Mouse (Mus musculus): ENCODE results near the gene Cyfip1.
"Not testable (repeated sequence)": the region's sequence is repeated elsewhere in the genome, so short reads cannot be mapped to it uniquely, and the experiment has no call there.

The Cyfip1 gene

DNA sequence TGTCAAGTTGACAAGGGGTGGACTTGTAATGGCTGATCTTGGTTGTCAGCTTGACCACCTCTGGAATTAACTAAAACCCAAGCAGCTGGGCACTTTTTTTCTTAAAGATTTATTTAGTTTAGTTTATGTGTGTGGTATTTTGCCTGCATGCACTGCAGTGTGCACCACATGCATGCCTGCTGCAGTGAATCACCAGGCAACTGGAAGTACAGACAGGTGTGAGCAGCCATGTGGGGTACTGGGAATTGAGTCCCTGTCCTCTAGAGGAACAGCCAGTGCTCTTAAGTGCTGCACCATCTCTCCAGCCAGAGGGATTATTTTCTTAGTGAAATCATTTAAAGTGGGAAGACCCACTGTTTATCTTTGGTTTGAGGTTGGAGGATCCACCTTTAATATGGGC, 23.5 kb downstream of the Cyfip1 start:
- no peak for DNase-seq (ENCODE audit: low spot score)

DNA sequence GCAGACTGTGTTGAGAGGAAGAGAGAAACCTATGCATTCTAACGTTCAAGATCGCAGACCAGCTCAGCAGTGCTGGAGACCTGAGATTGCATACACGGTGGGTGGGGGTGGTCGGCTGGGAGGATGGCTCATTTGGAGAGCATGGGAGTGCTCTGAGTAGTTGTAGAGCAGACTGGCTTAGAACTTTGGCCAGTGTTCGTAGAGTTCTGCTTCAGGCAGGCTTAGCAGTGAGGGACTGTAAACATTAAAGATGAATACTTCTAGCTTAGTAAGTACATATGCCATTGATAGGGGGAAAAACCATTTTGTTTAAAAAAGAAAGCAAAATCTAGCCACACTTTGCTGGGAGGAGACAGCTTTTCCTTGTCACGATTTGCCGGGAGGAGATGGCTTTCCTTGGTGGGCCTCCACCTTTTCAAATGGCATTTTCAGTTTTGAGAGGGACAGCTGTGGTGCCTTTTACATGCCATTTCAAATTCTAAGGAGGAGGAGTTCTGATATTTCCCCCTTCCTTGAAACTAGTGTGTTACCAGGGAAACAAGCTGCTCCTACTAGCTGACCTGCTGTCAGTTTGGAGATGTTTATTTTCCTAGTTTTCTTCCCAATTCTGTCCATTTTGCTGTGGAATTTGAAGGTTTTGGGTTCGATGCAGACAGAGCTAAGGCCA, 24.3 kb downstream of the Cyfip1 start:
- DNase-seq (ENCODE audit: low spot score) = no peak

DNA sequence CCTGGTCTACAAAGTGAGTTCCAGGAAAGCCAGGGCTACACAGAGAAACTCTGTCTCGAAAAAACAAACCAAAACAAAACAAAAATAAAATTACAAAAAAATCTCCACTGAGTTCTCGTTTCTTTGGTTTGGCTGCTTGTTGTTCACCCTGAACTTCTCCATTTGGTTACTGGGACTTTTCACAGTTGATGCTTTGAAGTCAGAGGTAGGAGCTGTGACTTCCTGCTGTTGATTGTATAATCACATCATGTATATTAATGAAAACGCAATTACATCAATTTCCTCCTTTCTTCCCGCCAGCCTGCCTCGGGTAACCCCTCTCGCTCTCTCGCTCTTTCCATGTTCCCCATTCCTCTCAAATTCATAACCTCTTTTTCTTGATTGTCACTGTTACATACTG, 26.7 kb downstream of the Cyfip1 start:
- DNase-seq (ENCODE audit: low spot score) = no peak

DNA sequence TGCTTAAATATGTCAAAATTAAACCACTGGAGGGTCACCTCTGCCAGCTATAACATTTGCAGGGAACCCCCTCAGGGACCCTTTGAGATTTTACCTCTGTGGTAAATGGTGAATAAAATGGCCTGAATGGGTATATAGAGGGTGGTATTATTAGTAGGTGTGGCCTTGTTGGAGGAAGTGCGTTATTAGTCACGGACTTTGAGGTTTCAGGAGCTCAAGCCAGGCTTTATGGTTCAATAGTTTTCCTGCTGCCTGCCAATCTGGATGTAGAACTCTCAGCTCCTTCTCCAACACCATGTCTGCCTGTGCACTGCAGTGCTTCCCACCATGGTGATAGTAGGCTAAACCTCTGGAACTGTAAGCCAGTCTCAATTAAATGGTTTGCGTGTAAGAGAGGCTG, 27.7 kb downstream of the Cyfip1 start:
- no peak for DNase-seq (ENCODE audit: low spot score)

DNA sequence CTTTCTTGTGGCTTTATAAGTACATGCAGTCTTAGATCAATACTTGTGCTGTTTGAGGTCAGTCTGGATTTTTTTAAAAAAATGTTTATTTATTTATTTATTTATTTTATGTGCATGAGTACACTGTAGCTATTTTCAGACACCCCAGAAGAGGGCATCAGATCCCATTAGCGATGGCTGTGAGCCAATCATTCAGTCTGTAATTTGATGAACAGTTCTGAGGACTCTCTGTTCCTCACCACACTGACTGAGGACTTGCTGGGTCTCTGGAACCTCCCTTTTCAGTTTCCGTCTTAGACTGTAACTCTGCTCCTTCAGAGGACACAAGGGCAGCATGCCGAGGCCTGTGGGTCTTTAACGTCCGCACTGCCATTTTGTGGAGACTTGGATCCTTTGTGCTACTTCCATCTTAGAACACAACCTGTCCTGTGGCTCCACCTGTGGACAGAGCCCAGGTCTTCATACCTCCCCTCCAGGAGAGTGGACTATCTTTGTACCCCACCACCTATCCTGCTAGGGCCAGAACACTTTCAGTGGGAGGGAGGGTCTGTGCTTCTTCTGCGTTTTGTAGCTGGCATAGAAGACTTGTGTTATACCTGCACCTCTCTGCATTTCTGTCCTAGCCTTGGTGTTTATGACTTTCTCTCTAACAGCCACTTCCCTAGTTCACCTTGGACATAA, 28.9 kb downstream of the Cyfip1 start:
- no peak for DNase-seq (ENCODE audit: low spot score)

DNA sequence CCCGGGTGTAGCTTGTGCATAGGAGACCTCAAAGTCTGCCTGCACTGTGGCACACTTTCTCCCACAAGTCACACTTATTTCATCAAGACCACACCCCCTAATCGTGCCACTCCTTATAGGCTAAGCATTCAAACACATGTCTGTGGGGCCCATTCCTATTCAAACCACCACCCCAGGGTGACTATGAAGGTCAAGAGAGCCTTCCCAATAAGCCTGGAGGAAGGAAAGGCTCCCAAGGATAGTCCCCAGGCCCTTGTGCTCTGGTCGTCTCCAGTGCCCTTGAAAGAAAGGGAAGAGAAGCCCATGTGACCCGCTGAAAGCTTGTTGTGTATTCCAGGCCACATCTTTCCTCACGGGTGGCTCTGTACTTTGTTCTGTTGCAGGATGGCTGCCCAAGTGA, 29.9 kb downstream of the Cyfip1 start:
- DNase-seq (ENCODE audit: low spot score) = no peak

DNA sequence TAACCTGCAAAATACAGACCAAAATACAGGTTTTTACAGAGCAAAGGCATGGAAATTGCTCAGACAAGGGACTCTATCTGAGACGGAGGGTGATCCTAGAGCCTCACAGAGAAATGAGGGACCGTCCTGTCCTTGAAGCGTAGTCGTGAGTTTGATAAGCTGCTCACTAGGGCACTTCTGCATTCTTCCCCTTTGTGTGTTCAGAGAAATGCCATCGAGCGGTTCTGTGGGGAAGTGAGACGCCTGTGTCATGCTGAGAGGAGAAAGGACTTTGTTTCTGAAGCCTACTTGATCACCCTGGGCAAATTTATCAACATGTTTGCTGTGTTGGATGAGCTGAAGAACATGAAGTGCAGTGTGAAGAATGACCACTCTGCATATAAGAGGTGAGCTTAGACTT, 33.2 kb downstream of the Cyfip1 start:
- DNase-seq (ENCODE audit: low spot score) = no peak

DNA sequence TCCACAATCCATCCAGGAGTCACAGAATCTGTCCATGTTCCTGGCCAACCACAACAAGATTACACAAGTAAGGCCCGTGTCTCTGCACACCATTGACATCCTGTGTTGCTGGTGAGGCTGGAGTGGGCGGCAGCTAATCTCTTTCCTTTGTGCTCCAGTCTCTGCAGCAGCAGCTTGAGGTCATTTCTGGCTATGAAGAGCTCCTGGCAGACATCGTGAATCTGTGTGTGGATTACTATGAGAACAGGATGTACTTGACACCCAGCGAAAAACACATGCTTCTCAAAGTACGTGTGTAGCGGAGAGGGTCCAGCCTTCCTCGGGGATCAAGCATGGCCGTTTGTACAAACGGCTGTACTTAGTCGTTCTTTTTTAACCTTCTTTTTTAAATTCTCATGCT, 36.2 kb downstream of the Cyfip1 start:
- DNase-seq (ENCODE audit: low spot score) = peak; percentile 50

DNA sequence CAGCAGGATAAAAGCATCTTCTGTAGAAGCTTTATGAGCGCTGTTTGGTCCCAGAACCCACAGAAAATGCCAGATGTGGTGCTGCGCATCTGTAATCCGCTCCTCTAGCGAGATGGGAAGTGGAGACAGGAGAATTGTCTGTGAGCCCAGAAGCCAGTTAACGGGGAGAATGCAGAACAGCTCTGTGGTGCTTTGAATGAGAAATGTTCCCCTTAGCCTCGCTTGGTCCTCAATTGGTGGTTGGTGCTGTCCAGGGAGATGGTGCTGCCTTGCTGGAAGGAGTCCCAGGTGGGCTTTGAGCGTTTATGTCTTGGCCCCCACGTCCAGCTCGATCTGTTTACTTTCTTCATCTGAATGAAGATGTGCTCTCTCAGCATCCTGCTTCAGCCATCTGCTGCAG, 39.3 kb downstream of the Cyfip1 start:
- DNase-seq (ENCODE audit: low spot score) = no peak

DNA sequence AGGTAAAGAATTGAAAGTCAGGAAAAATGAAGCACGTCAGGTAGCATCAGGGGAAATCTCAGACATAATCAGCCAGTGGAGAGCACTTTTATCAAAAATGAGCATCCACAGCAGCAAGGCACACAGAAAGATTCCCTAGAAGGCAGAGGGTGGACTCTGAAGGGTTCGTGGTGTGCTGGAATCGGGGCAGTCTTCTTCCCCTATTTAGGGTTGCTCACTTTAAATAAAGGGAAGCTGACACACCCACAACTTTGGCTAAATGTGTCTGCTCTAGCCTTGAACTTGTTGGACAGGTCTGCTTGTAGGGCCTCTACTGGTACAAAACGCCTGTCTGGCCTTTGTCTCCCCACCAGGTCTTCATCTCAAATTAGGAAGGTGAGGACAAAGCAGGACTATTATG, 47.1 kb downstream of the Cyfip1 start:
- no peak for DNase-seq (ENCODE audit: low spot score)

DNA sequence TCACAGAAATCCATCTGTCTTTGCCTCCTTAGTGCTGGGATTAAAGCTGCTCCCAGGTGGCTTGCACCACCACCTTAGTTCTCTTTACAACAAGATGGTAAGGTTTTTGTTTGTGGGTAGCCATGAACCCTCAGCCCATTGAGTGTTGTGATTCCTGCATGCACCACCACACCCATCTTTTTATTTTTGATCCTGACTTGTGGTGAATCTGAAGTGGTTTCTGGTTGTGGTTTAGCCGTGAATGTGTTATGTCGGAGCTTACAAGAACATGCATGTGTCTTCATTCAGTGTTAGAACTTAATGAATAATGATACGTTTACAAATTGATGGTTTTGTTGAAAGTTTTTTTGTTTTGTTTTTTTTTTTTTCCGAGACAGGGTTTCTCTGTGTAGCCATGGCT, 48.5 kb downstream of the Cyfip1 start:
- DNase-seq (ENCODE audit: low spot score) = no peak

DNA sequence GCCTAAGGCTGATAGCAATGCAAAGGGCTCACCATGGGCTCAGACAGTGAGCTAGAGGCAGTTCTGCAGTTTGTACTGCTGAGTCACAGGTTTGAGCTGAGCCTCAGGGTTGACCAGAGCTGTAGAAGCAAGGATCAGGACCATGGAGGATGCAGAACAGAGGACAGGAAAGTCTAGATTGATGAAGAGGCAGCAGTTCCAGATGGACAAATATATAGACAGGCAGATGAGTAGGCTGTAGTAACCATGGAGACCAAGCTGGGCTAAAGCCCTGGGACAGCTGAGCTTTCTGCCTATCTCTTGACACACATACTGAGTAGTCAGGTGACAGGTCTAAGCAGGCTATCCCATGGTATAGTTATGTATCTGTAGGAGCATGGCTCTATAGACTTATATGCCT, 49.2 kb downstream of the Cyfip1 start:
- no peak for DNase-seq (ENCODE audit: low spot score)

DNA sequence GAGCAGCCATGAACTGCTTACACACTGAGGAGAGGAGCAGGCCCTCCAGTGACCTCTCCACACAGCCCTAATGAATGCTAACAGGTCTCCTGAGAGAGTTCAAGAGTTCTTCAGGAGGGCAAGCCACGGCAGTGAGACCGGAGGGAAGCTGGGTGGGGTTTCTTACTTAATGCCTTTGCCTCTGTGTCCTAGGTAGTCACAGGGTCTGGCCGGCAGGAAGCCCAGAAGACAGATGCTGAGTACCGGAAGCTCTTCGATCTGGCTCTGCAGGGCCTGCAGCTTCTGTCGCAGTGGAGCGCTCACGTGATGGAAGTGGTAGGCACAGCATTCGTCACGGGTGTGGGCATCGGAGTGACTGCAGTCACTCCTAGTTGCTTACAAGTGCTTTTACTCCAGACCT, 50.3 kb downstream of the Cyfip1 start:
- DNase-seq (ENCODE audit: low spot score) = no peak

DNA sequence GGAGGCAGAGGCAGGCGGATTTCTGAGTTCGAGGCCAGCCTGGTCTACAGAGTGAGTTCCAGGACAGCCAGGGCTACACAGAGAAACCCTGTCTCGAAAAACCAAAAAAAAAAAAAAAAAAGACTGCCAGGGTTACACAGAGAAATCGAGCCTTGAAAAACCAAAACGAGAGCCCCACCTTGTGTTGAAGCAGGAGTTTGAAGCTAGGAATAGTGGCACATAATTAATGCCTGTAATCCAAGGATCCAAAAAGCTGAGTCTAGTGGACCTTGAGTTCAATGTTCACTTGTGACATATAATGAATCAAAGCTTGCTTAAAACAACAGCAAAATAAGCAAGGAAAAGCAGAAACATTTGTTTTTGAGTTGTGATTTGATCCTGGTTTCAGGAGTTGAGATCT, 62.2 kb downstream of the Cyfip1 start:
- no peak for DNase-seq (ENCODE audit: low spot score)

DNA sequence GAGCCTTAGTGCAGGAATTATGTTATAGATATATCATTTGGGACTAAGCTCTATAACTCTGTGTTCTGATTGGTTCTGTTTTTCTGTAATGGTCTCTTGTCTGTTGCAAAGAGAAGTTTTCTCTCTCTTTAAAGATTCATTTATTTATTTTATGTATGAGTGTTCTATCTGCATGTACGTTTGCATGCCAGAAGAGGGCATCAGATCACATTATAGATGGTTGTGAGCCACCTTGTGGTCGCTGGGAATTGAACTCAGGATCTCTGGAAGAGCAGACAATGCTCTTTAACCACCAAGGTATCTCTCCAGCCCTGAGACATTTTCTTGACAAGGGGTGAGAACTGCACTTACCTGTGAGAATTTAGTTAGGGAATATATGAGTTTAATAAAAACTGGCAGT, 63.9 kb downstream of the Cyfip1 start:
- DNase-seq (ENCODE audit: low spot score) = no peak

DNA sequence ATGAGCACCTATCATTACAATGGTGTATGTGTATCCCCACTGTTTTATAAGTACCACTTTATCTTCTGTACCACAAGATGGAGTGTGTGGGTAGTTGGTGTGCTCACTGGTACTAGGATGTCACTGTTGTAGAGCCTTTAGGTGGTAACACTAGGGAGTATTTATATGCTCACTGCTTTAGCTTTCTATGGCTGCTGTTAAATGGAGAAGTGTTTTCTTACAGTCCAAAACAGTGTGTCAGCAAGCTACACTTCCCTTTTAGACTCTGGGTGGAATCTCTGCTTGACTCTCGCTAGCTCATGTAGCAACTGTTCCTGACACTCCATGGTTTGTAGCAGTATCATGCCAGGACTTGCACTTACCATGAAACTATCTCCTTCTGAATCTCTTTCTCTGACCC, 68.0 kb downstream of the Cyfip1 start:
- DNase-seq (ENCODE audit: low spot score) = no peak

DNA sequence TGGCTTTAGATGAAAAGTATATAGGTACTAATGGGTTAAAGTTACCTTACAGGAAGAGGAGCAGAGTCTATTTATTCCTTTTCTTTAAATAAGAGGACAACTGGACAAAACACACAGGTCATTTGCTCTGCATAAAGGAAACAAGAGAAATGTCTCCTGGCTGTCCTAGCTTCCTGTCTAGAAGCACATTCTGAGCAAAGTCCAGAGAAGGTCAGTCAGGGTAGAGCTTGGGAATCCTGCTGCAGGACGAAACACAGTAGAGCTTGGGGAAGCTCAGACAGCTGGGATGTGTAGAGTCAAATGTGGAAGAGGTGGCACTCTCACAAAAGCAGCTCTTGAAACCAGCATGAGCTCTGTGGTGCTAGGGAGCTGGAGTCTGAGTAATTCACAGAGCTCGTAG, 68.8 kb downstream of the Cyfip1 start:
- no peak for DNase-seq (ENCODE audit: low spot score)

DNA sequence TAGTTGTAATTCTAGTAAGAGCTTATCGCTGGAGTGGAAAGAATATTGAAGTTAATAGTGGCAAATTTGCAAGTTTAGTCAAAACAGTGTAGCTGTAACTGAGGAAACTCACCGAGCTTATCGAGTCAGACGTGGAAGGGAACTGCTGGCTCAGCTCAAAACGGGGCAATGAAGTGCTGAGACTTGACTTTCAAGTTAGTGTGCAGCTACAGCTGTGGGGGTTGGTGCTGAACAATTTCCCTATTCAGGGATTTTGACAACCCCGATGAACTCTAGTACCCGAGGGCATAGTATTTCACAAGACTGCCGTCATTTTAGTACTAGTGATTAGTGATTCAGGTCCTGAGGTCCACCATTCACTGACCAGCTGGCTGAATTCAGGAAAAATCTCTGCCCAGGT, 69.8 kb downstream of the Cyfip1 start:
- DNase-seq (ENCODE audit: low spot score) = no peak

DNA sequence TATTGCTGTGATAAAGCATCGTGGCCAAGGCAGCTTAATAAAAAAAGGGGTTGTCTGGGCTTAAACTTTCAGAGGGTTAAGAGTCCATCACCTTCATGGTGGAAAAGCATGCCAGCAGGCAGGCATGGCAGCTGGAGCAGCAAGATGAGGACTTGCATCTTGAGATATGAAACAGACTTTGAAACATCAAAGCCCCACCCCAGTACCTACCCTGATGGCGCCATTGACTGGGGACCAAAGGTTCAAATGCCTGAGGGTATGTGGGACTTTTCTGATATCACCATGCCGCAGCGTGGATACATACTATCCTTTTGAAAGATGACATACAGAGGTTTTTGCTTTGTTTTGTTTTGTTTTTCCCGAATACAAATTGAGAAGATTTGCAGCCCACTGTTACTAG, 70.6 kb downstream of the Cyfip1 start:
- DNase-seq (ENCODE audit: low spot score) = no peak

DNA sequence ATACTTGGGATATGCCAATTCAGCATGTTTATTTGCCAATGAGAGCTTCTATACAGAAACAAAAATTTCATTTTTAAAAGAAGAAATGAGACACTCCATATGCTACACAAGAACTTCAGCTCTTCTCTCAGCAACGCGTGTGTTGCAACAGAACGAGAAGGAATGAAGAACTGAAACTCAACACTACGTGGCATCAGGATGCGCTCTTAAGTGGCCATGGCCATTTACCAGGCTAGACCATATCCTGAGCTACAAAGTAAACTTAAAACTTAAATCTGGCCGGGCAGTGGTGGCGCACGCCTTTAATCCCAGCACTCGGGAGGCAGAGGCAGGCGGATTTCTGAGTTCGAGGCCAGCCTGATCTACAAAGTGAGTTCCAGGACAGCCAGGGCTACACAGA, 76.8 kb downstream of the Cyfip1 start:
- DNase-seq (ENCODE audit: low spot score) = not testable (repeated sequence)

DNA sequence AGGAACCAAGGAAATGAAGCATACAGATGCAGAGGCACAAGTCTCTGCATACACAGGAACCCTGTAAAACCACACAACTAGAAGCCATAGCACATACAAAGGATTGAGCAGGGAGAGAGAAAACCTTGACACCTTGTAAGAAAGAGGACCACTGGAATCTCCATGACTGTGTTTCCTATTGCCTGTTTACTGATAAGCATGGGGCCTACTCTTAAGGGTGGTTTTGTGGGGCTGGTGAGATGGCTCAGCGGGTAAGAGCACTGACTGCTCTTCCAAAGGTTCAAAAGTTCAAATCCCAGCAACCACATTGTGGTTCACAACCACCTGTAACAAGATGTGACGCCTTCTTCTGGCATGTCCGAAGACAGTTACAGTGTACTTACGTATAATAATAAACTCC, 85.7 kb downstream of the Cyfip1 start:
- no peak for DNase-seq (ENCODE audit: low spot score)

DNA sequence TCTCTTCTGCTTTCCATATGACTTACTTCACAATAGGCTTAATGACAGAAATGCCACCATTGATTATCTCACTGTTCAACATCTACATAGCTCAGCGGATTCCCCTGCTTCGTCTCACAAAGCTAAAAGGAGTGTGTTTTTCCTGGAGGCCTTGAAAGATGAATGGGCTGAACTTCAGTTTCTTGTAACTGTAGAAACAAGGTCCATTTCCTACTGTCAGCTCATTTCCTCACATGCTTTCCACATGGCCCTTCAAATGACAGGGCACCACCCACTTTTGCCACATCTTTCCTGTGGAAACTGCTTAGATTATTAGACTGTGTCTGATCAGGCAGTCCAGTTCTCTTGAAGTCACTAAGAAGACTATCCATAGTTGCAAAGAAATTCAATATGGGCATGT, 87.1 kb downstream of the Cyfip1 start:
- DNase-seq (ENCODE audit: low spot score) = no peak

DNA sequence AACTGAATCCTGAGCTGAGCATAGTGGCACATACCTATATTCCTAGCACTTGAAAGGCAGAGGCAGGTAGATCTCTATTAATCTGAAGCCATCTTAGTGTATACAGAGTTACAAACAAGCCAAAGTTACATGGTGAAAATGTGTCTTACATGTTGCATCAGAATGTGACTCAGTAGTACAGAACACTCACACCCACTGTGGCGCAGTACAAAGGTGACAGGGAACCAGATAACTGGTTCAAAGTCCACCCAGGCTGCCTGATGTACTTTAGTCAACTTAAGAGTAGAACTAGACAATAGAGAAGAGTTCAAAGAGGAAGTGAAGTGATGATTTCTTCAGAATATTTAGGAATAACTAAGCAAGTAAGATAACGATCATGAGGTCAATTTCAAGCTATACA, 93.5 kb downstream of the Cyfip1 start:
- no peak for DNase-seq (ENCODE audit: low spot score)

DNA sequence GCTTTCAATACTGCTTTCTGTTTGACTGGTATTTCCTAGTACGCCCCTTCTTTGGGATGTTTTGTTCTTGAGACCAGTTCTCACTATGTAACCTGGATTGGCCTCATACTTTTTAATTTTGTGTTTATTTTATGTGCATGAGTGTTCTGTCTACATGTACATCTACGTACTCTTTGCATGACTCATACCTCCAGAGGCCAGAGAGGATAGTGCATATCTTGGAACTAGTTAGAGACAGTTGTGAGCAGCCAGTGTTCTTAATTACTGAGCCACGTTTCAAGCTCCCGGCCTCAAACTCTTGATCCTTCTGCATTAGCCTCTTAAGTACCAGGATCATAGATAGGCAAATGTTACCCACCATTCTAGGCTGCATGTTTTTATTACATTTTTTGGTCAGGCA, 96.8 kb downstream of the Cyfip1 start:
- no peak for DNase-seq (ENCODE audit: low spot score)

Data from urinary bladder, postnatal 14 days (tissue).